Mouse (Mus musculus) liver, embryonic 16.5 days (tissue): ENCODE data around the gene Cdc40. TPM values are rescaled to one million over a fixed set of nuclear protein-coding genes. Genes with fewer than 3 reads are reported as not detected.
A peak's percentile ranks its signal among the peaks of the same experiment; 100 is the strongest.

ENCODE experiments used
- ATAC-seq: fragments of 200-750 bp; cut with Nextera tagmentation; 2 replicates; pipeline ENCODE4 v1.8.0; 2017; ENCODE audit warnings: low read depth, mild to moderate bottlenecking, moderate number of reproducible peaks, moderate library complexity
- H3K27ac ChIP-seq: fragments of 300-500 bp; sonication (generic); 2 replicates; pipeline ENCODE4 v1.5.1; 2014; ENCODE audit warnings: mild to moderate bottlenecking, low read length
- H3K27me3 ChIP-seq: fragments of 300-500 bp; sonication (generic); 2 replicates; pipeline ENCODE4 v1.6.1; 2014; ENCODE audit warnings: low read depth, low read length, mixed read lengths; ENCODE audit not compliant: control insufficient read depth, insufficient read depth
- H3K36me3 ChIP-seq: fragments of 300-500 bp; sonication (generic); 2 replicates; pipeline ENCODE4 v1.6.1; 2014; ENCODE audit warnings: mild to moderate bottlenecking; ENCODE audit not compliant: control insufficient read depth, insufficient read depth
- H3K4me1 ChIP-seq: fragments of 300-500 bp; sonication (generic); 2 replicates; pipeline ENCODE4 v1.6.1; 2014; ENCODE audit warnings: low read depth, low read length, mixed read lengths; ENCODE audit not compliant: control insufficient read depth
- H3K4me2 ChIP-seq: fragments of 300-500 bp; sonication (generic); 2 replicates; pipeline ENCODE4 v1.6.1; 2014; ENCODE audit warnings: low read depth, low read length, mixed read lengths
- H3K4me3 ChIP-seq: fragments of 300-500 bp; sonication (generic); 2 replicates; pipeline ENCODE4 v1.5.1; 2014; ENCODE audit warnings: low read depth, mild to moderate bottlenecking, low read length
- H3K9ac ChIP-seq: fragments of 300-500 bp; sonication (generic); 2 replicates; pipeline ENCODE4 v1.6.1; 2014; ENCODE audit warnings: low read depth, low read length
- H3K9me3 ChIP-seq: fragments of 300-500 bp; sonication (generic); replicated peaks from 2 replicates; pipeline ENCODE4 v1.6.1; 2016; ENCODE audit warnings: low read length; ENCODE audit not compliant: control insufficient read depth
- WGBS: fragments of 180-500 bp; shearing (Covaris S2); extraction: QIAGEN DNeasy Blood & Tissue Kit; methylation state at CpG from one replicate; pipeline ENCODE4 v1.1.7; 2014; ENCODE audit not compliant: insufficient replicate concordance; 5-methylcytosine and 5-hydroxymethylcytosine counted together
- polyA plus RNA-seq: library from polyadenylated mRNA; unstranded; fragments of >200 nt; fragmentation: Nextera tagmentation; extraction: Ambion mirVana; gene quantifications from 2 replicates; pipeline ENCODE4 v1.2.1, GENCODE M21; 2015

The Cdc40 gene
- 13.3 and 14.2 TPM in 2 replicates for polyA plus RNA-seq

- under 1% methylated on average over 44 of the region's 44 CpGs for WGBS
- peak within 1 kb of the TSS; percentile 70 for H3K4me3 ChIP-seq
- peak; percentile 96 for ATAC-seq
Observed at GRCm38 (mm10) chr10:40882831-40883643, at the start of gene Cdc40, which contains the start of gene Wasf1. Gene Cdc40 (minus strand): TSS chr10:40883311. Gene Wasf1 (plus strand): TSS chr10:40883475.

GRCm38 (mm10) chr10:40919464-40919863 lies 36.4 kb upstream of the Cdc40 start:
- H3K4me2 ChIP-seq: no peak overlapping the region
- no peaks in the 10 kb centered on the region for H3K4me1 ChIP-seq
- H3K27ac ChIP-seq: no peak overlapping the region
- no peaks in the 10 kb centered on the region for H3K36me3 ChIP-seq
- no peak overlapping the region for H3K9ac ChIP-seq
- WGBS: 71% methylated on average over 6 of the region's 6 CpGs
- H3K27me3 ChIP-seq: no peaks in the 10 kb centered on the region
- H3K9me3 ChIP-seq: no peaks in the 10 kb centered on the region
- no peak for ATAC-seq
- no peak overlapping the region for H3K4me3 ChIP-seq

More at GRCm38 (mm10) chr10:40882831-40883643, at the start of gene Cdc40, which contains the start of gene Wasf1:
- Histone ChIP-seq H3K9ac (peak within 1 kb of the TSS; percentile 70), H3K27me3 (peaks cover 20% of the 10 kb centered on the region), H3K27ac (peak within 1 kb of the TSS; percentile 37), H3K4me1 (peaks cover 21% of the 10 kb centered on the region), H3K9me3 (no peaks in the 10 kb centered on the region), H3K36me3 (no peaks in the 10 kb centered on the region), H3K4me2 (peak within 1 kb of the TSS; percentile 98)

DNA sequence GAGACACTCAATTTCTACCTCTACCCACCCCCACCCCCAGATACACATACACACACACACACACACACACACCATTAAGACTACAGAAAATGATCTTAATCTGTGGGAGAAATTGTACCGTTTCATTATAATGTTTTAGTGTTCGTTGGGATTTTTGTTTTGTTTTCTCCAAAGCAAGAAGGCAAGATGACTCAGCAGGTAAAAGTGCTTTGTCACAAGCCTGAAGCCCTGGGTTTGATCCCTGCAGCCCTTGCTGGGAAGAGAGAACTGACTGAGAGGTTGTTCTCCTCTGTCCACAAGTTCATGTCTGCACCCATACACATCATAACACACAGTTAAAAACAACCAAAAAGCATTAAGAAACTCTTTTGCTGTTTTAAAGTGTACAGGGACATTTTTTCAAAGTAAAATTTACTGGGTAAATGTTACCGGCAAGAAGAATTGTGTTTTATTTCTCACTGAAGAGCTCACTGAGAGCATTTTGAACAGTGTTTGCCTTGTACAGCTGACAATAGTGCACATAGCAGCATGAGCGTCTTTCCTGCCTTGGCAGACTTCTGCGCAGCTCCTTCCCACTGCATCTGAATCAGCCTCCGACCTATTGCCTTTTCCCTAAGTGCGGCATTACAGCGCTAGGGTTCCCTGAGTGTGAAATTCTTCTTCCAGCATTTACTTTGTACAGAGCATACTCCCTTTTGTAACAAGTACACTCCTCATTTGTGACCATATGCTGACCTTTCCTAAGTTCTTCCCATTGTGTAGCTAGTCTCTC lies 35.7 kb upstream of the Cdc40 start:
- ATAC-seq: no peak
- Histone ChIP-seq H3K27ac (no peak overlapping the region), H3K4me1 (no peaks in the 10 kb centered on the region), H3K36me3 (no peaks in the 10 kb centered on the region), H3K27me3 (no peaks in the 10 kb centered on the region), H3K9me3 (no peaks in the 10 kb centered on the region), H3K4me3 (no peak overlapping the region), H3K4me2 (no peak overlapping the region), H3K9ac (no peak overlapping the region)
- 79% methylated on average over 8 of the region's 8 CpGs for WGBS

DNA sequence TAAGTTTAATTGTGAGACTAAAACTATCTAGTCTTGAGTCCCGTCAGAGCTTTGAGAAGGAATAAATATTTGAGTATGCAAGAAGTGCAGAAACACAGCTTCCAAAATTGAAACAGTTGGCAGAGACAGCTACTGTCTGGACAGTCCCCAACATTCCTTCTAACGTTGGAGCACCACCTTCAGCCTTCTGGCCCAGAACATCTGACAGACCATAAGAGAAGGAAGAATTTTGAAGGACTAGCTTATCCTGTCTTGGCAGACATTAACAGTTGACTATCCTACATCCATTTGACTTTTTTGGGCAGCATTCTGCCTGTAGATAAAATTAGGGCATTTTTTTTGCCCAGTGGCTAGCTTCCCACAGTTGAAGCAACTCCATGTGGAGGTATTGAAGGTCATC lies 32.1 kb upstream of the Cdc40 start:
- H3K36me3 ChIP-seq: no peaks in the 10 kb centered on the region
- no peak for ATAC-seq
- 51% methylated on average over 2 of the region's 2 CpGs for WGBS

DNA sequence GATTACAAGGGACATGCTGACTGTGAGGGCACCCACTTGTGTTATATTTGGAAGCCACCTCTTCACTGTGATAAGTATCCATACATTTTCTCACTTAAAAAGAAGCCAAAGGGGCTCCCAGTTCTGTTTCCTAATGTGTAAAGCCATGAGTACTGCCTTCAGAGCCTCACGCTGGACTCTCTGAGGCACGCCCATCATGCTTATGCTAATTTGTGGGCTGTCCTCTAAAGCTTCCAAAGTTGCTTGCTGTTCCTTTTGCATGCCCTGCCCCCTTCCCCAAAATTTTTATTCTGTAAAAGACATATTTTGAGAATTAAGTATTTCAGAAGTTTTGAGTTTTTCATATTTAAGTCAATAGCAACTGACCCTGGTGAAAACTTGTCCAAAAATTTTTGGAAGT lies 27.7 kb upstream of the Cdc40 start:
- H3K36me3 ChIP-seq: no peaks in the 10 kb centered on the region
- no peak overlapping the region for H3K4me2 ChIP-seq
- no peak overlapping the region for H3K9ac ChIP-seq
- no peak for ATAC-seq
- H3K27me3 ChIP-seq: no peaks in the 10 kb centered on the region
- H3K4me1 ChIP-seq: no peaks in the 10 kb centered on the region
- H3K9me3 ChIP-seq: no peaks in the 10 kb centered on the region
- no peak overlapping the region for H3K27ac ChIP-seq
- WGBS: 47% methylated on average over 2 of the region's 2 CpGs
- no peak overlapping the region for H3K4me3 ChIP-seq

More for the DNA sequence above, 32.1 kb upstream of the Cdc40 start:
- no peak overlapping the region for H3K27ac ChIP-seq
- no peaks in the 10 kb centered on the region for H3K4me1 ChIP-seq
- no peak overlapping the region for H3K4me3 ChIP-seq
- no peak overlapping the region for H3K4me2 ChIP-seq
- H3K9me3 ChIP-seq: no peaks in the 10 kb centered on the region
- no peaks in the 10 kb centered on the region for H3K27me3 ChIP-seq
- no peak overlapping the region for H3K9ac ChIP-seq

- no peak overlapping the region for H3K4me3 ChIP-seq
- no peaks in the 10 kb centered on the region for H3K9me3 ChIP-seq
Observed at GRCm38 (mm10) chr10:40908580-40908979, 25.5 kb upstream of the Cdc40 start.

DNA sequence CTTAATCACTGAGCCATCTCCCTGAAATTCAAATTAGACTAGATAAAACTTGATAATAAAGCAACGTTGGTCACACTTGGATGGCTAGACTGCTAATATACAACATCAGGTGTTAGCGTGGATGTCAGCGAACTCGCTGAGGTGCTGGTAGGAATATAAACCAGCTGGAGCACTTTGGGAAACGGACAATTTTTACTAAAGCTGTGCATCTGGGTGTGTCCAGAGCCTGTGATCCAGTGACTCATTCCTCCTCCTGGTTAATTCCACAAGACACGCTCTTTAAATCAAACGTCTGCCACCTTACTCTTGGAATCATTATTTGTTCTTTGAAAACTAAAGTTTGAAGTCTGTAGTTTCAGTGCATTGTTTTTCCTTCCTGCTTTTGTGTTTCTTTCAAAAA lies 23.7 kb upstream of the Cdc40 start:
- 68% methylated on average over 7 of the region's 7 CpGs for WGBS
- H3K9ac ChIP-seq: no peak overlapping the region
- no peak overlapping the region for H3K4me3 ChIP-seq
- H3K4me1 ChIP-seq: no peaks in the 10 kb centered on the region
- no peaks in the 10 kb centered on the region for H3K9me3 ChIP-seq
- no peaks in the 10 kb centered on the region for H3K27me3 ChIP-seq
- no peak overlapping the region for H3K27ac ChIP-seq
- H3K4me2 ChIP-seq: no peak overlapping the region
- no peaks in the 10 kb centered on the region for H3K36me3 ChIP-seq
- no peak for ATAC-seq

More at GRCm38 (mm10) chr10:40908580-40908979, 25.5 kb upstream of the Cdc40 start:
- Histone ChIP-seq H3K4me2 (no peak overlapping the region), H3K27me3 (no peaks in the 10 kb centered on the region), H3K9ac (no peak overlapping the region), H3K4me1 (no peaks in the 10 kb centered on the region), H3K27ac (no peak overlapping the region), H3K36me3 (no peaks in the 10 kb centered on the region)
- no peak for ATAC-seq
- 24% methylated on average over 2 of the region's 2 CpGs for WGBS

DNA sequence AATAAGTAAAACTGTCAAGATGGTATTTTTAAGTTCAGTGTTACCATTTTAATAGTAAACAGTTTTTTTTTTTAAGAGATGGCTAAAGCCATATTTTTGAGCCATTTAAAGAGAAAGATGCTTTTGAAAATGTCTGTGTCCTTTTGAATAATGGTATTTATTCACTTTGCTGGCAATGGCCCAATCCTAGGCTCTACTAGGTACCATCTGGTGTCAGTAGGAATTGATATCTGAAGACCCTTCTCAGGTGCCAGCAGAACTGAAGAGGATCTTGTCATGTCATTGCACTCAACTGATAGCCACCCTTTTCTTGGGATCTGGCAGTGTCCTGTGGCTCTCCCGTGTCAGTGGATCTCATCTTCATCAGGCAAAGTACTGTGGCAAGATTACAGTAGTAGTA lies 23.0 kb upstream of the Cdc40 start:
- Histone ChIP-seq H3K27me3 (no peaks in the 10 kb centered on the region), H3K36me3 (no peaks in the 10 kb centered on the region), H3K4me2 (no peak overlapping the region), H3K4me1 (no peaks in the 10 kb centered on the region), H3K4me3 (no peak overlapping the region), H3K27ac (no peak overlapping the region), H3K9me3 (no peaks in the 10 kb centered on the region), H3K9ac (no peak overlapping the region)
- ATAC-seq: no peak
- 50% methylated on average over 1 of the region's 1 CpGs for WGBS

DNA sequence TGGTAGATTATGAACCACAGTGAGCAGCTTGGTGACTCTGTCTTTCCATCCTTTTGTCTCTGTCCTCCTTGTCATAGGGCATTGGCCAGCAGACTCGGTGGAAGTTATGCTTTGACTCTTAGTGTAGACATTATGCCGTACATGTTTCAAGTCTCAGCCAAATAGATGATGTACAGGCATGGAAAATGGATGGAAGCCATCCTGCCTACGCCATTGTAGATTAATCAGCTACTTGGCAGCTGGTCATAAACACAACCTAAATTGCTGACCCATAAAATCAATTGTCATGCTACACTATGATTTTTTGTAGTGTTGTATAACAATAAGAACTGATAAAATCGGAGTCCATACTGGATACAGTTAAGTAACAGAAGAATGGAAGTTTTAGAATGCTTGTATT lies 18.7 kb upstream of the Cdc40 start:
- no peaks in the 10 kb centered on the region for H3K4me1 ChIP-seq
- 66% methylated on average over 4 of the region's 4 CpGs for WGBS
- H3K4me2 ChIP-seq: no peak overlapping the region
- H3K9me3 ChIP-seq: no peaks in the 10 kb centered on the region
- no peak overlapping the region for H3K4me3 ChIP-seq
- no peaks in the 10 kb centered on the region for H3K36me3 ChIP-seq
- no peak overlapping the region for H3K27ac ChIP-seq
- no peaks in the 10 kb centered on the region for H3K27me3 ChIP-seq
- no peak for ATAC-seq
- no peak overlapping the region for H3K9ac ChIP-seq
